Mouse (Mus musculus): ENCODE data around the gene Filip1l. TPM values are rescaled to one million over a fixed set of nuclear protein-coding genes. Genes with fewer than 3 reads are reported as not detected.

The Filip1l gene
- polyA plus RNA-seq, 1 experiment from 2014 or later = 56.2 TPM

- Histone ChIP-seq H3K27me3 (ENCODE audit: control insufficient read depth, insufficient read depth, low read length) (no peaks in the 10 kb centered on the region), H3K9ac (ENCODE audit: low read length) (no peak overlapping the region), H3K4me1 (ENCODE audit: control insufficient read depth, insufficient read depth, low read length) (no peaks in the 10 kb centered on the region), H3K9me3 (replicated peaks; ENCODE audit: control insufficient read depth, low read length) (no peaks in the 10 kb centered on the region), H3K4me2 (ENCODE audit: low read depth, low read length) (no peak overlapping the region), H3K4me3 (replicated peaks; ENCODE audit: low read length) (no peak overlapping the region), H3K36me3 (ENCODE audit: control insufficient read depth, insufficient read depth, low read length) (no peaks in the 10 kb centered on the region), H3K27ac (ENCODE audit: low read length) (no peak overlapping the region)
- no peak for ATAC-seq (ENCODE audit: insufficient read depth, low FRiP score)
- 85% methylated on average over 3 of the region's 3 CpGs for WGBS
These were observed 6.6 kb upstream of the Filip1l start for GRCm38 (mm10) chr16:57346258-57346657.

GRCm38 (mm10) chr16:57349039-57349438 lies 3.9 kb upstream of the Filip1l start:
- Histone ChIP-seq H3K36me3 (ENCODE audit: control insufficient read depth, insufficient read depth, low read length) (no peaks in the 10 kb centered on the region), H3K9me3 (replicated peaks; ENCODE audit: control insufficient read depth, low read length) (no peaks in the 10 kb centered on the region), H3K27me3 (ENCODE audit: control insufficient read depth, insufficient read depth, low read length) (no peaks in the 10 kb centered on the region), H3K4me3 (replicated peaks; ENCODE audit: low read length) (no peak overlapping the region), H3K4me1 (ENCODE audit: control insufficient read depth, insufficient read depth, low read length) (peaks cover 3% of the 10 kb centered on the region), H3K4me2 (ENCODE audit: low read depth, low read length) (no peak overlapping the region), H3K9ac (ENCODE audit: low read length) (no peak overlapping the region), H3K27ac (ENCODE audit: low read length) (no peak overlapping the region)
- 73% methylated on average over 3 of the region's 3 CpGs for WGBS
- ATAC-seq (ENCODE audit: insufficient read depth, low FRiP score) = no peak

- no peaks in the 10 kb centered on the region for H3K27me3 ChIP-seq (ENCODE audit: control insufficient read depth, insufficient read depth, low read length)
- peak; percentile 77; the same call in 1 of the 2 replicates for ATAC-seq (ENCODE audit: insufficient read depth, low FRiP score)
- no peaks in the 10 kb centered on the region for H3K36me3 ChIP-seq (ENCODE audit: control insufficient read depth, insufficient read depth, low read length)
- 39% methylated on average over 3 of the region's 3 CpGs for WGBS
- H3K4me3 ChIP-seq (replicated peaks; ENCODE audit: low read length) = no peak overlapping the region
- H3K4me1 ChIP-seq (ENCODE audit: control insufficient read depth, insufficient read depth, low read length) = peaks cover 3% of the 10 kb centered on the region
- H3K9me3 ChIP-seq (replicated peaks; ENCODE audit: control insufficient read depth, low read length) = no peaks in the 10 kb centered on the region
- H3K4me2 ChIP-seq (ENCODE audit: low read depth, low read length) = no peak overlapping the region
- H3K27ac ChIP-seq (ENCODE audit: low read length) = no peak overlapping the region
- H3K9ac ChIP-seq (ENCODE audit: low read length) = no peak overlapping the region
These were observed 3.2 kb upstream of the Filip1l start for GRCm38 (mm10) chr16:57349689-57350088.

GRCm38 (mm10) chr16:57353166-57353721 lies 351 bp downstream of the Filip1l start:
- no peaks in the 10 kb centered on the region for H3K27me3 ChIP-seq (ENCODE audit: control insufficient read depth, insufficient read depth, low read length)
- no peaks in the 10 kb centered on the region for H3K36me3 ChIP-seq (ENCODE audit: control insufficient read depth, insufficient read depth, low read length)
- ATAC-seq (ENCODE audit: insufficient read depth, low FRiP score) = no peak
- H3K9me3 ChIP-seq (replicated peaks; ENCODE audit: control insufficient read depth, low read length) = no peaks in the 10 kb centered on the region
- 0 out of 2 replicates have a peak overlapping the region, but pooled peaks have one; percentile 18 for H3K9ac ChIP-seq (ENCODE audit: low read length)
- WGBS = 83% methylated on average over 11 of the region's 11 CpGs
- H3K4me2 ChIP-seq (ENCODE audit: low read depth, low read length) = no peak overlapping the region
- peaks cover 3% of the 10 kb centered on the region for H3K4me1 ChIP-seq (ENCODE audit: control insufficient read depth, insufficient read depth, low read length)
- H3K27ac ChIP-seq (ENCODE audit: low read length) = no peak overlapping the region
- H3K4me3 ChIP-seq (replicated peaks; ENCODE audit: low read length) = no peak overlapping the region

- Histone ChIP-seq H3K27ac (ENCODE audit: low read length) (no peak overlapping the region), H3K27me3 (ENCODE audit: control insufficient read depth, insufficient read depth, low read length) (no peaks in the 10 kb centered on the region), H3K4me2 (ENCODE audit: low read depth, low read length) (no peak overlapping the region), H3K36me3 (ENCODE audit: control insufficient read depth, insufficient read depth, low read length) (no peaks in the 10 kb centered on the region), H3K4me3 (replicated peaks; ENCODE audit: low read length) (no peak overlapping the region), H3K4me1 (ENCODE audit: control insufficient read depth, insufficient read depth, low read length) (peaks cover 3% of the 10 kb centered on the region), H3K9me3 (replicated peaks; ENCODE audit: control insufficient read depth, low read length) (no peaks in the 10 kb centered on the region), H3K9ac (ENCODE audit: low read length) (no peak overlapping the region)
- 49% methylated on average over 6 of the region's 6 CpGs for WGBS
- no peak for ATAC-seq (ENCODE audit: insufficient read depth, low FRiP score)
These were observed 1.0 kb downstream of the Filip1l start for GRCm38 (mm10) chr16:57353932-57354331.

- H3K27me3 ChIP-seq (ENCODE audit: control insufficient read depth, insufficient read depth, low read length) = no peaks in the 10 kb centered on the region
These were observed 3.6 kb downstream of the Filip1l start for GRCm38 (mm10) chr16:57356454-57356853.

GRCm38 (mm10) chr16:57357011-57357410 lies 4.1 kb downstream of the Filip1l start:
- H3K4me1 ChIP-seq (ENCODE audit: control insufficient read depth, insufficient read depth, low read length) = peaks cover 3% of the 10 kb centered on the region
- ATAC-seq (ENCODE audit: insufficient read depth, low FRiP score) = no peak
- WGBS = 85% methylated on average over 6 of the region's 6 CpGs
- no peaks in the 10 kb centered on the region for H3K9me3 ChIP-seq (replicated peaks; ENCODE audit: control insufficient read depth, low read length)
- no peak overlapping the region for H3K4me2 ChIP-seq (ENCODE audit: low read depth, low read length)
- no peaks in the 10 kb centered on the region for H3K36me3 ChIP-seq (ENCODE audit: control insufficient read depth, insufficient read depth, low read length)
- H3K4me3 ChIP-seq (replicated peaks; ENCODE audit: low read length) = no peak overlapping the region
- no peaks in the 10 kb centered on the region for H3K27me3 ChIP-seq (ENCODE audit: control insufficient read depth, insufficient read depth, low read length)
- no peak overlapping the region for H3K9ac ChIP-seq (ENCODE audit: low read length)
- H3K27ac ChIP-seq (ENCODE audit: low read length) = no peak overlapping the region

More at GRCm38 (mm10) chr16:57356454-57356853, 3.6 kb downstream of the Filip1l start:
- Histone ChIP-seq H3K27ac (ENCODE audit: low read length) (no peak overlapping the region), H3K9me3 (replicated peaks; ENCODE audit: control insufficient read depth, low read length) (no peaks in the 10 kb centered on the region), H3K9ac (ENCODE audit: low read length) (no peak overlapping the region), H3K4me2 (ENCODE audit: low read depth, low read length) (no peak overlapping the region), H3K4me3 (replicated peaks; ENCODE audit: low read length) (no peak overlapping the region), H3K4me1 (ENCODE audit: control insufficient read depth, insufficient read depth, low read length) (peaks cover 3% of the 10 kb centered on the region), H3K36me3 (ENCODE audit: control insufficient read depth, insufficient read depth, low read length) (no peaks in the 10 kb centered on the region)
- WGBS = 71% methylated on average over 6 of the region's 6 CpGs
- no peak for ATAC-seq (ENCODE audit: insufficient read depth, low FRiP score)

- Histone ChIP-seq H3K9me3 (replicated peaks; ENCODE audit: control insufficient read depth, low read length) (no peaks in the 10 kb centered on the region), H3K36me3 (ENCODE audit: control insufficient read depth, insufficient read depth, low read length) (no peaks in the 10 kb centered on the region), H3K27ac (ENCODE audit: low read length) (no peak overlapping the region), H3K9ac (ENCODE audit: low read length) (no peak overlapping the region), H3K4me2 (ENCODE audit: low read depth, low read length) (no peak overlapping the region), H3K4me1 (ENCODE audit: control insufficient read depth, insufficient read depth, low read length) (peaks cover 12% of the 10 kb centered on the region; the same call in 1 of the 2 replicates), H3K27me3 (ENCODE audit: control insufficient read depth, insufficient read depth, low read length) (no peaks in the 10 kb centered on the region), H3K4me3 (replicated peaks; ENCODE audit: low read length) (no peak overlapping the region)
- ATAC-seq (ENCODE audit: insufficient read depth, low FRiP score) = no peak
- WGBS = 94% methylated on average over 10 of the region's 10 CpGs
These were observed 6.4 kb downstream of the Filip1l start for GRCm38 (mm10) chr16:57359251-57359650.

- Histone ChIP-seq H3K9me3 (replicated peaks; ENCODE audit: control insufficient read depth, low read length) (no peaks in the 10 kb centered on the region), H3K27ac (ENCODE audit: low read length) (no peak overlapping the region), H3K9ac (ENCODE audit: low read length) (no peak overlapping the region), H3K4me3 (replicated peaks; ENCODE audit: low read length) (no peak overlapping the region), H3K4me1 (ENCODE audit: control insufficient read depth, insufficient read depth, low read length) (peaks cover 12% of the 10 kb centered on the region; the same call in 1 of the 2 replicates), H3K36me3 (ENCODE audit: control insufficient read depth, insufficient read depth, low read length) (no peaks in the 10 kb centered on the region), H3K27me3 (ENCODE audit: control insufficient read depth, insufficient read depth, low read length) (no peaks in the 10 kb centered on the region), H3K4me2 (ENCODE audit: low read depth, low read length) (no peak overlapping the region)
- 91% methylated on average over 3 of the region's 3 CpGs for WGBS
- no peak for ATAC-seq (ENCODE audit: insufficient read depth, low FRiP score)
These were observed 7.9 kb downstream of the Filip1l start for GRCm38 (mm10) chr16:57360785-57361184.

Data from stomach, embryonic 16.5 days (tissue).